Mouse (Mus musculus) forebrain, embryonic 16.5 days (tissue): Measurements from ENCODE around the gene Sez6. TPM values are rescaled to one million over a fixed set of nuclear protein-coding genes. Genes with fewer than 3 reads are reported as not detected.
A peak's percentile ranks its signal among the peaks of the same experiment; 100 is the strongest.

Experiments used
- ATAC-seq: fragments of 200-750 bp; cut with Nextera tagmentation; 2 replicates; pipeline ENCODE4 v1.8.0; 2017; ENCODE audit warnings: mild to moderate bottlenecking, moderate library complexity
- H3K27ac ChIP-seq: fragments of 300-500 bp; sonication (generic); 2 replicates; pipeline ENCODE4 v1.5.1; 2014; ENCODE audit warnings: low read length, control low read depth
- H3K27me3 ChIP-seq: fragments of 300-500 bp; sonication (generic); replicated peaks from 2 replicates; pipeline ENCODE4 v1.6.1; 2014; ENCODE audit warnings: low read length; ENCODE audit not compliant: control insufficient read depth, insufficient read depth
- H3K36me3 ChIP-seq: fragments of 300-500 bp; sonication (generic); 2 replicates; pipeline ENCODE4 v1.6.1; 2014; ENCODE audit not compliant: control insufficient read depth, insufficient read depth
- H3K4me1 ChIP-seq: fragments of 300-500 bp; sonication (generic); replicated peaks from 2 replicates; pipeline ENCODE4 v1.6.1; 2014; ENCODE audit warnings: low read length; ENCODE audit not compliant: control insufficient read depth, insufficient read depth
- H3K4me2 ChIP-seq: fragments of 300-500 bp; sonication (generic); 2 replicates; pipeline ENCODE4 v1.6.1; 2014; ENCODE audit warnings: mild to moderate bottlenecking, low read length, control low read depth
- H3K4me3 ChIP-seq: fragments of 300-500 bp; sonication (generic); replicated peaks from 2 replicates; pipeline ENCODE4 v1.5.1; 2014; ENCODE audit warnings: mild to moderate bottlenecking, low read length, control low read depth
- H3K9ac ChIP-seq: fragments of 300-500 bp; sonication (generic); replicated peaks from 2 replicates; pipeline ENCODE4 v1.6.1; 2014; ENCODE audit warnings: low read depth, low read length, control low read depth
- H3K9me3 ChIP-seq: fragments of 300-500 bp; sonication (generic); 2 replicates; pipeline ENCODE4 v1.6.1; 2016; ENCODE audit warnings: low read length; ENCODE audit not compliant: control insufficient read depth
- WGBS: fragments of 180-500 bp; shearing (Covaris S2); extraction: QIAGEN DNeasy Blood & Tissue Kit; methylation state at CpG from one replicate; pipeline ENCODE4 v1.1.7; 2014; 5-methylcytosine and 5-hydroxymethylcytosine counted together
- polyA plus RNA-seq: library from polyadenylated mRNA; unstranded; fragments of >200 nt; fragmentation: Nextera tagmentation; extraction: Ambion mirVana; gene quantifications from 2 replicates; pipeline ENCODE4 v1.2.1, GENCODE M21; 2015

Gene Sez6
- polyA plus RNA-seq, 1 experiment from 2014 or later, result 284 TPM

DNA sequence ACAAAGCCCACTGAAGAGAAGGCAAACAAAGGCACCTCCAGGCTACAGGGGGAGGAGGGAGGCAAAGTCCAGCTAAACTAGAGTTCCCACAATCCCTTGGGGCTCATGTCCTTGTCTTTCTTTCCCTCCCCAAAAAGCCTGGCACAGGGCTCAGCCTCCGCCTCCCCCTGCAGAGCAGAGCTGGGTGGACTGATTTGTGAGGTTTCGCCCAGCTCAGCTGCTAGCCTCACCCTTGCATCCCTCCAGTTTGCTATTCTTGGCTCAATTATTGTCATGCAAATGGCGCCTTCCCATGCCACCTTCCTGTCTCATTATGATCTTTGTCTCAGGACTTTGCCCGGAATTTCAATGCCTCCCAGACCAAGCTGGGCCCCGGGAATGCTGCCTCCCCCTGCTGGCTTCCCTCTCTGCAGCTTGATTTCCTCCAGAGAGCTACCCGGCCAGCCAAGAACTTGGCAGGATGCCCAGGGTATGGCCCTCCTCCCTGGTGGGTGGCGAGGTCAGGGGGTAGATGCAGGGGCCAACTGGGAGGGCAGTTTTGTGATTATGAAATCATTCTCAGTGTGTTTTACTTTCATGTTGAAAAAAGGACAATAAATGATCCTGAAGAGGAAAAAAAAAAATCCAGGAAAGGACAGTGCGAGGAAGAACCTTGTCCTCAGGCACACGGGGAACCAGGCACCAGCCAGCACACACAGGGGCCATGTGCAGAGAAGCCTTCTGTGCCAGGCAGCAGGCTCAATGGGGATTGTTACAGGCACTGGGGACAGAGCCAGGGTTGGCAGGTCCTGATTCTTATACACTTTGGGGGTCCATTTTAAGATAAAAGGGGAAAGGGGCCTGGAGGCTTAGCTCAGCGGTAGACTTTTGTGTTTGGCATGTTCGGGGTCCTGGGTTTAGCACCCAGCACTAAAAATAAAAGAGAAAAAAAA lies 36.5 kb upstream of the Sez6 start, which contains the start of gene Pipox:
Pipox (minus strand) TSS at position 310 of the 932 bp plus-strand sequence.
- WGBS, result 1% methylated on average over 10 of the region's 11 CpGs
- Histone ChIP-seq H3K4me1 (peaks cover 87% of the 10 kb centered on the region), H3K27me3 (no peaks in the 10 kb centered on the region), H3K27ac (peak within 1 kb of the TSS; percentile 93), H3K9ac (peak within 1 kb of the TSS; percentile 51), H3K4me3 (peak within 1 kb of the TSS; percentile 8; the same call in 1 of the 2 replicates), H3K9me3 (no peaks in the 10 kb centered on the region), H3K36me3 (no peaks in the 10 kb centered on the region), H3K4me2 (peak within 1 kb of the TSS; percentile 36)
- ATAC-seq, result peak; percentile 87

DNA sequence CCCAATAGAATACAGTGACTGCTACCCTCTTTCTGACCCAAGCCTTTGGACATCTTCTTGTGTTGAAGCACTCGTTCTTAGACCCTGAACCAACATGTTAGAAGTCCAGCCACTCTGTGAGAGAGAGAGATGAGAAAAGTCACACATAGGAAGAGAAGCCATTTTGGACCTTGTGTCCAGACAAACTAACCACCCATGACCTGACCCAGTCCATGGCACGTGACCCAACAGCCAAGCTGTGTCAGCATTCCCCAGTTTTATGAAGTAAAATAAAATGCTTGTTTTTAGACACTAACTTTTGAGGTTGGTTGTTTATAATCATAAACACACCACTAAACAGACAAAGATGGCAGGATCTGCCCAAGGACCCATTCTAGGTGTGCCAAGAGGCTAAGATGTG lies 35.6 kb upstream of the Sez6 start:
- Histone ChIP-seq H3K9me3 (no peaks in the 10 kb centered on the region), H3K36me3 (no peaks in the 10 kb centered on the region), H3K4me3 (no peak overlapping the region), H3K9ac (no peak overlapping the region), H3K27me3 (no peaks in the 10 kb centered on the region), H3K27ac (peak overlapping the region; percentile 93), H3K4me2 (no peak overlapping the region; the same call in 1 of the 2 replicates), H3K4me1 (peaks cover 83% of the 10 kb centered on the region)
- WGBS, result 49% methylated on average over 2 of the region's 2 CpGs
- no peak for ATAC-seq

DNA sequence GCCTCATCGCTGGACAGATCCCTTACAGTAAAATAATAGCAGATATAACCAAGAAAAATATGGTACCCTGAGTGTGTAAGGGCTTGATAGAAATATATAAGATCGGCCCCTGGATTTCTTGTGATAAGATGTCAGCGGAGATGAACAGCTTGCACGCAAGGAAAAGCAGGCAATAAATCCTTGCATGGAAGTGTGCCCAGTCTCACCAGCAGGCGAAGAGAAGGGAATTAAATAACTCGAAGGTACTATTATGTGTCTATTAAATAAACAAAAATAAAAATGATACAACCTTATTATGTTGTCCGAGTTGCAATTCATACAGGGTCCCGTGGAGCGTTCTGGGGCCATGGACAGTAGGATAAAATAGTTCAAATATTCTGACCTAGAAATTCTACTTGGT lies 34.6 kb upstream of the Sez6 start:
- Histone ChIP-seq H3K9me3 (no peaks in the 10 kb centered on the region), H3K27me3 (no peaks in the 10 kb centered on the region), H3K4me2 (peak overlapping the region; percentile 47), H3K4me1 (peaks cover 77% of the 10 kb centered on the region), H3K9ac (no peak overlapping the region), H3K4me3 (no peak overlapping the region), H3K36me3 (no peaks in the 10 kb centered on the region), H3K27ac (peak overlapping the region; percentile 93)
- 32% methylated on average over 9 of the region's 9 CpGs for WGBS
- ATAC-seq, result no peak

DNA sequence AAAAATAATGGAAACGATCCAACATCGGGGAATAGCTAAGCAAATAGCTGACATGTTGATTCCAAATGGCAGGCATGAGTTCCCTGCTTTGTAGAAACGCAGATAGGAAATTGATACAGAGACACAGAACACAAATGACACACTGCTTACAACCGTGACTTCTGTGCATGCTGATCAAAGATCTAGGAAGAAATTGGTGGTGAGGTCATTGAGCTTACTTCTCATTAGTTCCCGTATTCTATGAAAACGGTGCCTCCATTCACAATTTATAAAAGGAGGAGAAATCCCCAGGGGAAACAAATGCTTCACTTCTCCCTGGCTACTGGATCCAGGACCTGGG lies 34.1 kb upstream of the Sez6 start:
- peak overlapping the region; percentile 93 for H3K27ac ChIP-seq
- ATAC-seq, result no peak
- peak overlapping the region; percentile 48 for H3K9ac ChIP-seq
- H3K4me2 ChIP-seq, result peak overlapping the region; percentile 47
- no peaks in the 10 kb centered on the region for H3K9me3 ChIP-seq
- H3K4me3 ChIP-seq, result peak overlapping the region; percentile 18
- no peaks in the 10 kb centered on the region for H3K27me3 ChIP-seq
- H3K4me1 ChIP-seq, result peaks cover 78% of the 10 kb centered on the region
- WGBS, result 3% methylated on average over 6 of the region's 6 CpGs
- no peaks in the 10 kb centered on the region for H3K36me3 ChIP-seq

DNA sequence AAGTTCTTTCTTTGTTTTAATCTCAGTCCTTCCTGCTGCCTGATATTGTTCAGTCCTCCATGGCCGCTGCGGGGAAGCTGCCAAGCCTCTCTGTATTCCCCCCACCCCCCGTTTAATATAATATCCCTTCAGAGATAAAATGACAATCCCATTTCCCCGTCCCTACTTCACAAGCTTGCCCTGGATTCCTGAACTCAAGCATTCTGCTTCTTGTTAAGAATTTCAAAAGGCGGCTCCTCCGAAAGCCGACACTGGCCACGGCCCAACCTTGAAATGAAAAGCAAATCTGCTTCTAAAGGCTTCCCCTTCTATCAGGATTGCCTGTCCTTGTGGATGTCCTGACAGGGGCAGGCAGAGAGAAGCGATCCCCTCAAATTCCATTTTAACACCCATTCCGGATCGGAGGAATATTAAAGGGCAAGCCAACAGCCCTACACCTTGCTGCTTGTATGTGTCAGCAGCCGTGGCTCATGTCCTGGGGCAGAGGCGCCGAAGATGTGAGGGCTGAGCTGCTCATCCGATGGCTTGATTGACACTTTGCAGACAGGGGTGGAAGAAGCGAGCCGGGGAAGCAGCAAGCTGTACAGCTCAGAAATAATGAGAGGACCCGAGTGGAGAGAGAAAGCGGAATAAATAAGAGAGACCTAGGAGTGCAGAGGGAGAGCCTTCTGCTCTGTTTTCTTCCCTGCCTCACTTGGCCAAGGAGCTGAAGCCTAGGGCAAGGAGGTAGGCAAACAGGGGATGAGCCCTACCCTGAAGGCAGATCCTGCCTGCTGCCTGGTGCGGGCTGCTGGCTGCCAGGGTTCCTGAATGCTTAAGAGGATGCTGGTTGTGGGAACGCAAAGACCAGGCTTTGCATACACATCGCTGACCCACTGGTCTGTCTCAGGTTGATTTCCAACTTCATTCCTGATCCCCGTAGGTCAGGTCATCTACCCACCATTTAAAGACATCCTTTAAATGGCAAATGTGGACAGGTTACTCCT lies 33.5 kb upstream of the Sez6 start:
- Histone ChIP-seq H3K4me3 (peak overlapping the region; percentile 18), H3K9me3 (no peaks in the 10 kb centered on the region), H3K9ac (peak overlapping the region; percentile 48), H3K4me2 (peak overlapping the region; percentile 47), H3K27ac (peak overlapping the region; percentile 93), H3K36me3 (no peaks in the 10 kb centered on the region), H3K4me1 (peaks cover 80% of the 10 kb centered on the region), H3K27me3 (no peaks in the 10 kb centered on the region)
- 5% methylated on average over 23 of the region's 23 CpGs for WGBS
- no peak for ATAC-seq

DNA sequence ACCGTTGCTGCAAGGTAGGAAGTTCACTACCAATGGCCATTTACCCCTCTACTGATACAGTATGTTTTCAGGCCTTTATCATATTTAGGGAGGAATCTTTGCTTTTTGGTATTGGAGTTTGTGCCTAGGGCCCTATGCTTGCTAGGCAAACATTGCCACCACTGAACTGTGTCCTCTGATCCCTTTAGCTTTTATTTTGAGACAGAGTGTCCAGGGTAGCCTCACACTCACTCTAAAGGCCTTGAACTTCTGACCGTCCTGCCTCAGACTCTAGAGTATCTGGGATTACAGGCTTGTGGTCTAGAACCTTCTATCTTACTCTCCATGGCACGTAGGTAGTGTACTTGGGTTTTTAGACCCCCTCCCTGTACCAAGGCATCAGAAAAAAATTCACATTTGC lies 30.4 kb upstream of the Sez6 start:
- 84% methylated on average over 3 of the region's 3 CpGs for WGBS
- peaks cover 62% of the 10 kb centered on the region for H3K4me1 ChIP-seq
- H3K27me3 ChIP-seq, result no peaks in the 10 kb centered on the region
- H3K4me2 ChIP-seq, result no peak overlapping the region
- H3K9ac ChIP-seq, result no peak overlapping the region
- no peak overlapping the region for H3K27ac ChIP-seq
- no peak overlapping the region for H3K4me3 ChIP-seq
- H3K9me3 ChIP-seq, result no peaks in the 10 kb centered on the region
- ATAC-seq, result no peak
- no peaks in the 10 kb centered on the region for H3K36me3 ChIP-seq

DNA sequence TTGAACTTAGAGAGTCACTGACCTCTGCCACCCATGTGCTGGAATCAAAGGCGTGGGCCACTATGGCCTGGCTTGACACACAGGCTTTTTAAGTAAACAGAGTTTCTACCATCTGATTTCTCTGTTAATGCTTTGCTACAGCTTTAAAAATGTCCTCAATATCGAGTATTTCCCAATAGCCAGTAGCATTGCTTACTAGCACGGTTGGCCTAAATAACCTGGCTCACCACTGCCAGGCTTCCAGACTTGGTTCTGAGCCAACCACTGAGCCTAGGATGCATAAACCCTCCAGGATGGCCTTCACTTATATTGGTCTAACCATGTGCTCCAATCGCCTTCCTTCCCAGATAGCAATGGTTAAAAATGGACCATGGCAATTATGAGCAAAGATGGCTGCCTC lies 29.9 kb upstream of the Sez6 start:
- Histone ChIP-seq H3K27me3 (no peaks in the 10 kb centered on the region), H3K9ac (no peak overlapping the region), H3K27ac (no peak overlapping the region), H3K4me3 (no peak overlapping the region), H3K36me3 (no peaks in the 10 kb centered on the region), H3K4me1 (peaks cover 57% of the 10 kb centered on the region), H3K9me3 (no peaks in the 10 kb centered on the region), H3K4me2 (no peak overlapping the region)
- ATAC-seq, result no peak
- WGBS, result 84% methylated on average over 4 of the region's 4 CpGs

DNA sequence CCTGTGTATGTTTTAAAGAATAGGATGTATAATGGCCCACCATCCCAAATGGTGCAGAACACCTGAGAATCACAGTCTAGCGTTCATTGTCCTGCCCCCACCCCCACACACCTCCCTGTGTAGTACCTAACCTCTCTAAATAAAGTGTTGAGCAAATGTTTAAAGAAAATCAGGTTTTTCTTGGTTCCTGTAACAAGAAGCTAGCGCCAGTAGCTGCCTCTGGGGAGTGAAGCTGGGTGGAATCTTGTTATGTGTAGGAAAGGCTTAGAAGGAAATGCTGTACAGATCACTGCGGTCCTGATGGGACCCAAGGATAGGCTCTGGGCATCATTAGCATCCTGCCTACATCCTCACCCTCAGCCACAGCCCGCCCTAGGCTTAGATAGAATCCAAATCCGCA lies 29.2 kb upstream of the Sez6 start:
- no peak overlapping the region for H3K4me2 ChIP-seq
- H3K9me3 ChIP-seq, result no peaks in the 10 kb centered on the region
- no peaks in the 10 kb centered on the region for H3K36me3 ChIP-seq
- H3K27ac ChIP-seq, result peak overlapping the region; percentile 64
- ATAC-seq, result no peak
- H3K4me1 ChIP-seq, result peaks cover 56% of the 10 kb centered on the region
- 53% methylated on average over 5 of the region's 5 CpGs for WGBS
- H3K27me3 ChIP-seq, result no peaks in the 10 kb centered on the region
- 0 out of 2 replicates have a peak overlapping the region, but pooled peaks have one; percentile 18 for H3K9ac ChIP-seq
- no peak overlapping the region for H3K4me3 ChIP-seq
